Mouse (Mus musculus): ENCODE results near the gene Entpd7. TPM values are rescaled to one million over a fixed set of nuclear protein-coding genes. Genes with fewer than 3 reads are reported as not detected.
A peak's percentile ranks its signal among the peaks of the same experiment; 100 is the strongest.

Entpd7 gene
- polyA plus RNA-seq, 1 experiment from 2014 or later = 7.1 TPM

- no peak overlapping the region for H3K27ac ChIP-seq (ENCODE audit: low read length)
- H3K4me2 ChIP-seq (ENCODE audit: low read length) = no peak overlapping the region
- peaks cover 13% of the 10 kb centered on the region for H3K4me1 ChIP-seq (ENCODE audit: control insufficient read depth, insufficient read depth, low read length)
- no peaks in the 10 kb centered on the region for H3K9me3 ChIP-seq (replicated peaks; ENCODE audit: control insufficient read depth, low read length, poor library complexity, severe bottlenecking)
- 84% methylated on average over 7 of the region's 7 CpGs for whole genome bisulfite sequencing
- ATAC-seq = no peak
- H3K27me3 ChIP-seq (ENCODE audit: control insufficient read depth, insufficient read depth, low read depth, low read length) = no peaks in the 10 kb centered on the region
- no peak overlapping the region for H3K9ac ChIP-seq (ENCODE audit: low read depth, low read length)
- no peak overlapping the region for H3K4me3 ChIP-seq (ENCODE audit: low read depth, low read length)
- H3K36me3 ChIP-seq (ENCODE audit: control insufficient read depth, insufficient read depth, low read length) = no peaks in the 10 kb centered on the region
These were observed 18.4 kb upstream of the Entpd7 start for GRCm38 (mm10) chr19:43671054-43671453.

DNA sequence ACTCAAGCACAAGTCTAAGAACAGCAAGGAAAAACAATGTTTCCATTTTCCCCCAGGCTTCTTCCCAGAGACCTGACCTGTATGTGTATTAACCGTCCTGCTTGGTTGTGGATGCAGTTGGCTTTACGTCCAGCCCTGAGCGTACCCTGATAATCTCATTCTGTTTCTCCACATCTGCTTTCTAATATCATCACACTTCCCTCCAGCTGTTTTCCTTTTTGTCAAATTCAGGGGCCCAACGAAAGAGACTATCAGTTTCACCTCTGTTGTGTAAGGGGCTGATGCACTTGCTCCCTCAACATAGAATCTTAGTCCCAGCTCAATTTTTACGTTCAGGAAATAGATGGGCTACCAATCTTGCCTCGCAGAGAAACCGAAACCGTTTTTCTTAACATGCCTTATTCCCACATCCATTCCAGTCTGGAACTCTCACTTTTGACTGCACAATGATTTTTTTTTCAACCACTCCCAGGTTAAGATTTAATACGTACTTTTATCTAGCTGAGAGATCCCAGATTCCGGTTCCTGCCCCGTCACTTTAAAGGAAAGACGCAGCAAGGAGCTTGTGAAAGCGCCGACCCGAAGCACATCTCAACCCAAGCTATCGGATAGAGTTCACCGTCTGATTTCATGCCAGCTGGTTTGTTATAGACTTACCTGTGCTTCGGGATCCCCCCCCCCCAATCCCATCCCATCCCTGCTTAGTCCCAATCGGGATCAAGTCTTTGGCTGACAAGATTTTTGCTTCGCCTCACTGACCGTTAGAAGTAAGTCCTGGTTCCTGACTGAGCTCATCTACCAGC is 15.8 kb upstream of the Entpd7 start:
- Histone ChIP-seq H3K4me3 (ENCODE audit: low read depth, low read length) (peak overlapping the region; percentile 94), H3K27ac (ENCODE audit: low read length) (no peak overlapping the region), H3K27me3 (ENCODE audit: control insufficient read depth, insufficient read depth, low read depth, low read length) (no peaks in the 10 kb centered on the region), H3K9ac (ENCODE audit: low read depth, low read length) (peak overlapping the region; percentile 94), H3K36me3 (ENCODE audit: control insufficient read depth, insufficient read depth, low read length) (no peaks in the 10 kb centered on the region), H3K4me1 (ENCODE audit: control insufficient read depth, insufficient read depth, low read length) (peaks cover 20% of the 10 kb centered on the region), H3K9me3 (replicated peaks; ENCODE audit: control insufficient read depth, low read length, poor library complexity, severe bottlenecking) (no peaks in the 10 kb centered on the region), H3K4me2 (ENCODE audit: low read length) (peak overlapping the region; percentile 89)
- WGBS = 9% methylated on average over 21 of the region's 21 CpGs
- ATAC-seq = no peak

DNA sequence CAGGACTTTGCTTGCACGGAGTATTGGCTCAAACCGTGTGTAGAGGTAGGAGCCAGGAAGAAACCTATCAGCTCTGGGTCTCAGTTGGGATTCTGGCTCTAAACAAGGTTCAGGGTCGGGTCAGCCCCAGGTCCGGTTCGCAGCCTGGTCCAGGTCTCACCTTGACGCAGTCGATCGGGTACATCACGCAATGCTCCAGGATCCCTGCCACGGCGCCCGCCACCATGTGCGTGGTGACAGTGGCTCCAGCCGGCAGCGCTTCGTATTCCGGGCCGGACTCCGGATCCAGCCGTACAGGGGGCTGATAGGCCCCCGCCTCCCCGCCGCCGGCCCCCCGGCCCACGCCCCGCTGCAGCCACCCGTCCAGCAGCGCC is 15.2 kb upstream of the Entpd7 start:
- H3K27me3 ChIP-seq (ENCODE audit: control insufficient read depth, insufficient read depth, low read depth, low read length) = no peaks in the 10 kb centered on the region
- H3K27ac ChIP-seq (ENCODE audit: low read length) = peak overlapping the region; percentile 87
- H3K4me3 ChIP-seq (ENCODE audit: low read depth, low read length) = peak overlapping the region; percentile 94
- peak overlapping the region; percentile 89 for H3K4me2 ChIP-seq (ENCODE audit: low read length)
- peak overlapping the region; percentile 94 for H3K9ac ChIP-seq (ENCODE audit: low read depth, low read length)
- 0% methylated on average over 20 of the region's 29 CpGs for WGBS
- H3K9me3 ChIP-seq (replicated peaks; ENCODE audit: control insufficient read depth, low read length, poor library complexity, severe bottlenecking) = no peaks in the 10 kb centered on the region
- peaks cover 20% of the 10 kb centered on the region for H3K4me1 ChIP-seq (ENCODE audit: control insufficient read depth, insufficient read depth, low read length)
- no peaks in the 10 kb centered on the region for H3K36me3 ChIP-seq (ENCODE audit: control insufficient read depth, insufficient read depth, low read length)
- ATAC-seq = peak; percentile 19

DNA sequence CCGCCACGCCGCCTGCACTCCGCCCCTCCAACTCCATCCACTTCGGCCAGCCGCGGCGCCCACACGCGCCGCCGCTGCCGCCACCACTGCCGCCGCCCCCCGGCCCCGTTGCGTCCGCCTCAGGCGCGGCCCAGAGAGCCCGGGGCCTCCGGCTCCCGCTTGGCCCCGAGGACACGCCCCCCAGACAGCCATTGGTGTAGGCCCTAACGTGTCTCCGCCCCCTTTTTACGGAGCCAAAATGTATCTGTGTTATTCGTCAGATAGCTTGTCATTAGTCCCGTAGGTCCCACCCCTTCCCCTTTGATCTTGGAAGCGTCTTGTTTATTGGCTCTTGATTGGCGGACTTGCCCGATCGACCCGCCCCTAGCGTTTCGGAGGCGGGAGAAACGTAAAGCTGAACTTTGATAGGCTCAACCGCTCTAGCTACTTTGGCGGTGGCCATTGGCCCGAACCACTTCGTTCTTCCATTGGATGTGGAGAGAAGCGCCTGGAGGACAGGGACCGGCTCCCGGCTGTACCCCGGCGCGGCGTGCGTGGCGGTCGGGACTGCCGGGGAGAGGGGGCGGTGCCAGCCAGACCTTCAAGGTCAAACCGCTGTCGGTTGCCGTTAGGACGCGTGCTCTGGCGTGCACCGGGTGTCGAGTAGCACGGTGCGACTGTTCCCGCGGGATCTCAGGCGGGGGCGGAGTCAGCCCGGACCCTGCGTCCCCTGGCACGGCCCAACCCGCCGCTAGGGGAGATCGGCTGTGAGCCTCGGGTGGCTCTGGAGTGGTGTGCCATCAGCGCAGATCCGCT is 14.5 kb upstream of the Entpd7 start, which contains the start of gene Slc25a28:
TSS of gene Slc25a28 (minus strand) at position 152 of the 795 bp plus-strand sequence.
- peak within 1 kb of the TSS; percentile 96 for H3K27ac ChIP-seq (ENCODE audit: low read length)
- H3K27me3 ChIP-seq (ENCODE audit: control insufficient read depth, insufficient read depth, low read depth, low read length) = no peaks in the 10 kb centered on the region
- peaks cover 20% of the 10 kb centered on the region for H3K4me1 ChIP-seq (ENCODE audit: control insufficient read depth, insufficient read depth, low read length)
- peak within 1 kb of the TSS; percentile 93 for H3K4me2 ChIP-seq (ENCODE audit: low read length)
- peak within 1 kb of the TSS; percentile 94 for H3K9ac ChIP-seq (ENCODE audit: low read depth, low read length)
- ATAC-seq = peak; percentile 98
- peak within 1 kb of the TSS; percentile 94 for H3K4me3 ChIP-seq (ENCODE audit: low read depth, low read length)
- WGBS = under 1% methylated on average over 54 of the region's 79 CpGs
- no peaks in the 10 kb centered on the region for H3K36me3 ChIP-seq (ENCODE audit: control insufficient read depth, insufficient read depth, low read length)
- H3K9me3 ChIP-seq (replicated peaks; ENCODE audit: control insufficient read depth, low read length, poor library complexity, severe bottlenecking) = no peaks in the 10 kb centered on the region

GRCm38 (mm10) chr19:43675525-43676400 is 13.7 kb upstream of the Entpd7 start:
- WGBS = 1% methylated on average over 42 of the region's 43 CpGs
- no peaks in the 10 kb centered on the region for H3K36me3 ChIP-seq (ENCODE audit: control insufficient read depth, insufficient read depth, low read length)
- H3K4me3 ChIP-seq (ENCODE audit: low read depth, low read length) = peak overlapping the region; percentile 94

DNA sequence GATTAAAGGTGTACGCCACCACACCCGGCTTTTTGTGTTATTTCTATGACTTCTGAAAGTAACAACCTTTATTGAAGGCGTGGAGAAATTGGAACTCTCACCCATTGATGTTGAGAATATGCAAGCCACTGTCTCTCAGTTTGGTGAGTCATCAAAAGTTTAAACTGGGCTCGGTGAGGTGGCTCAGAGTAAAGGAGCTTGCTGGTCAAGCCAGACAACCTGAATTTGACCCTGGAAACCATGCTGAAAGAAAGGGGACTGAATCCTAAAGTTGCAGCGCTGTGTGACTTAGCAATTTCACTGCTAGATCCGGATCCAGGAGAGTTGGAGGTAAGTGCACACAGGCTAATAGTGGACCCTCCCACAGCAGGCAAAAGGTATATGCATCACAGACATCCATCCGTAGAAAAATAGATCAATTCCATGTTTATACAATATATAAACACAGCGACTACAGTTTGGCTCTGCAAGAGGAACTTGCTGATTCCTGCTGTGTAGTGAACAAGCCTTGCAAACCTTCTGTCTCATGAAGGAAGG is 10.9 kb upstream of the Entpd7 start:
- no peak for ATAC-seq

More at GRCm38 (mm10) chr19:43675525-43676400, 13.7 kb upstream of the Entpd7 start:
- Histone ChIP-seq H3K4me2 (ENCODE audit: low read length) (peak overlapping the region; percentile 93), H3K27me3 (ENCODE audit: control insufficient read depth, insufficient read depth, low read depth, low read length) (no peaks in the 10 kb centered on the region), H3K4me1 (ENCODE audit: control insufficient read depth, insufficient read depth, low read length) (peaks cover 20% of the 10 kb centered on the region), H3K27ac (ENCODE audit: low read length) (peak overlapping the region; percentile 96), H3K9me3 (replicated peaks; ENCODE audit: control insufficient read depth, low read length, poor library complexity, severe bottlenecking) (no peaks in the 10 kb centered on the region), H3K9ac (ENCODE audit: low read depth, low read length) (peak overlapping the region; percentile 77)
- ATAC-seq = peak; percentile 4

DNA sequence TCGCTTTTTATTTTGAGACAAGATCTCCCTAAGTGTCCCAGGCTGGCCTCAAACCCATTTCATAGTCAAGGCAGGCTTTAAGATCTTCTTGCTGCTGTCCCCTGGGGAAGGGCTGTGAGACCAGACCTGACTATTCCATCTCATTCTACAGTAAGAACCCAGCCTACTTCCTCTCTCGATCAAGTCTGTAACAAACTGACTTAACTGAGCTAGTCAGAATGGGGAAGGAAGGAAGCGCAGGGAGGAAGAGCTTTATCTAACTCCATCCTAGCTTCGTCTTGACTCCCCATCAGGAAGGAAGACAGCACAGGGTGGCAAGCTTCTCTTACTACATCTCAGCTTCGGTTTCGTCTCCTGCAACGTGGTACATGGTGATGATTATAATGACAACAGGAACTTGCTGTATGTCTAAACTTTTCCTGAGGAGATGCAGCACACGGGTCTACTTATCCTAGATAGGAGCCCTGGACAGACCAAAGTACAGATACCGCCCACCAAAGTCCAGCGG is 9.9 kb upstream of the Entpd7 start:
- H3K4me1 ChIP-seq (ENCODE audit: control insufficient read depth, insufficient read depth, low read length) = peaks cover 9% of the 10 kb centered on the region
- no peaks in the 10 kb centered on the region for H3K36me3 ChIP-seq (ENCODE audit: control insufficient read depth, insufficient read depth, low read length)
- H3K9me3 ChIP-seq (replicated peaks; ENCODE audit: control insufficient read depth, low read length, poor library complexity, severe bottlenecking) = no peaks in the 10 kb centered on the region
- no peak overlapping the region for H3K4me3 ChIP-seq (ENCODE audit: low read depth, low read length)
- no peak overlapping the region for H3K9ac ChIP-seq (ENCODE audit: low read depth, low read length)
- no peak overlapping the region for H3K4me2 ChIP-seq (ENCODE audit: low read length)
- no peak for ATAC-seq
- no peaks in the 10 kb centered on the region for H3K27me3 ChIP-seq (ENCODE audit: control insufficient read depth, insufficient read depth, low read depth, low read length)
- WGBS = 81% methylated on average over 10 of the region's 10 CpGs
- no peak overlapping the region for H3K27ac ChIP-seq (ENCODE audit: low read length)

More for the DNA sequence above, 10.9 kb upstream of the Entpd7 start:
- WGBS = 86% methylated on average over 8 of the region's 8 CpGs
- Histone ChIP-seq H3K4me3 (ENCODE audit: low read depth, low read length) (no peak overlapping the region), H3K36me3 (ENCODE audit: control insufficient read depth, insufficient read depth, low read length) (no peaks in the 10 kb centered on the region), H3K4me1 (ENCODE audit: control insufficient read depth, insufficient read depth, low read length) (peaks cover 13% of the 10 kb centered on the region), H3K4me2 (ENCODE audit: low read length) (no peak overlapping the region), H3K9me3 (replicated peaks; ENCODE audit: control insufficient read depth, low read length, poor library complexity, severe bottlenecking) (no peaks in the 10 kb centered on the region), H3K27me3 (ENCODE audit: control insufficient read depth, insufficient read depth, low read depth, low read length) (no peaks in the 10 kb centered on the region), H3K27ac (ENCODE audit: low read length) (no peak overlapping the region), H3K9ac (ENCODE audit: low read depth, low read length) (no peak overlapping the region)

GRCm38 (mm10) chr19:43681541-43681940 is 7.9 kb upstream of the Entpd7 start:
- no peak overlapping the region for H3K4me3 ChIP-seq (ENCODE audit: low read depth, low read length)
- no peaks in the 10 kb centered on the region for H3K27me3 ChIP-seq (ENCODE audit: control insufficient read depth, insufficient read depth, low read depth, low read length)
- no peak overlapping the region for H3K9ac ChIP-seq (ENCODE audit: low read depth, low read length)
- H3K4me1 ChIP-seq (ENCODE audit: control insufficient read depth, insufficient read depth, low read length) = peaks cover 2% of the 10 kb centered on the region; the same call in 1 of the 2 replicates
- no peaks in the 10 kb centered on the region for H3K36me3 ChIP-seq (ENCODE audit: control insufficient read depth, insufficient read depth, low read length)
- no peaks in the 10 kb centered on the region for H3K9me3 ChIP-seq (replicated peaks; ENCODE audit: control insufficient read depth, low read length, poor library complexity, severe bottlenecking)
- H3K27ac ChIP-seq (ENCODE audit: low read length) = no peak overlapping the region
- no peak for ATAC-seq
- no peak overlapping the region for H3K4me2 ChIP-seq (ENCODE audit: low read length)
- WGBS = 92% methylated on average over 4 of the region's 4 CpGs
